Mouse (Mus musculus) embryonic fibroblast, embryonic 13.5 days (primary cell): ENCODE measurements around the gene Unkl. TPM values are rescaled to one million over a fixed set of nuclear protein-coding genes. Genes with fewer than 3 reads are reported as not detected.
A peak's percentile ranks its signal among the peaks of the same experiment; 100 is the strongest.

Experiments
- H3K27ac ChIP-seq: 2 replicates; pipeline ENCODE4 v1.5.1; 2012; ENCODE audit warnings: low read length, control low read depth, inconsistent platforms; ENCODE audit not compliant: insufficient read depth
- H3K4me1 ChIP-seq: 2 replicates; pipeline ENCODE4 v1.6.1; 2011; ENCODE audit warnings: low read length; ENCODE audit not compliant: control insufficient read depth, insufficient read depth
- H3K4me3 ChIP-seq: 2 replicates; pipeline ENCODE4 v1.5.1; 2011; ENCODE audit warnings: mild to moderate bottlenecking, control low read depth, low read length; ENCODE audit not compliant: insufficient read depth
- CTCF ChIP-seq: IDR thresholded peaks from 2 replicates; pipeline ENCODE4 v1.5.1; 2011; ENCODE audit warnings: mild to moderate bottlenecking, control low read depth, low read length, moderate library complexity, borderline replicate concordance; ENCODE audit not compliant: insufficient read depth
- POLR2A ChIP-seq: IDR thresholded peaks from 2 replicates; pipeline ENCODE4 v1.6.1; 2011; ENCODE audit warnings: low read depth, mild to moderate bottlenecking, control low read depth, low read length, moderate library complexity
- polyA plus RNA-seq: library from polyadenylated mRNA; stranded (reverse); fragments of >200 nt; gene quantifications from 2 replicates; pipeline ENCODE4 v1.2.4, GENCODE M21; 2011; ENCODE audit warnings: low read depth; ENCODE audit not compliant: missing spikeins, insufficient read length

Gene Unkl
- polyA plus RNA-seq, 1 experiment = 10.1 TPM

DNA sequence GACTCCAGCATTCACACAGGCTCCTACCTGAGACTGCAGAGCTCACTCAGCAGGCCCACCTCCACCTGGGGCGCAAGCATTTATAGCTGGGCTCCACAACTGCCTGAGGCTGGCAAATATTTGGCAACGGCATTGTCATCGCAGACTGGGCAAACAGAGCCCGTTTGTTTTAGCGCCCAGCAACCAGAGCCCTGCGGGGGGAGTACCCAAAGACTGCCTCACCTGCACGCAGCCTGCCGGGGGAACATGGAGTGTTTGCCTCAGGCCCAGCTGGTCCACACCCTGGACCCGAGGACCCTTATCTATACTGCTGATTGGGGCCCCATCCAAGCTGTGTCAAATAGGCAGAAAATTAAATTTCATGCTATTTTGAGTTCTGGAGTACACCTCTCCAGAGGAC, 12.8 kb upstream of the Unkl start, which contains the start of gene Gm38655:
Gm38655 (minus strand) TSS at position 61 of the 400 bp plus-strand sequence.
- no peak within 1 kb of the TSS for H3K4me3 ChIP-seq
- no peak within 1 kb of the TSS for H3K27ac ChIP-seq
- TF ChIP-seq POLR2A = no peak
- no peak for TF ChIP-seq CTCF
- H3K4me1 ChIP-seq = no peaks in the 10 kb centered on the region

DNA sequence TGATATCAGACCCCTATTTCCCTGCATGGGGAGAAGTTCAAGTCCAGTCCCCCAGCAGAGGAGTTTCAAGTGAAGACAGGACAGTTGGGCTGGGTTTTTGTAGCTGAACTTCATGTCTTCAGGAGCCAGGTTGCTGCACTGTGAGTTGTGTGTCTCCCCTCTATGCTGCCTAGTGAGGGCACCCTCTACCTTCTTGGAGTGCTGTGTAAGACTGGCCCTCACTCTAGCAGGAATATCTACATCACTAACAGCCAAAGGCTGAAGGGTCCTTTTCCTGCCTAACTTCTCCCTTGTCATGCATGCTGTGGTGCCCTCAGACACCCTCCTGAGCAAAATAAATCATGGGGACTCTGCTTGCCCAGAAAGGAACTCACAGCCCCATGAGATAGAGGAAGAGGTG, 5.0 kb upstream of the Unkl start:
- TF ChIP-seq POLR2A (peak; percentile 71), CTCF (peak; percentile 24; the same call in 1 of the 2 replicates)
- no peak overlapping the region for H3K4me3 ChIP-seq
- no peaks in the 10 kb centered on the region for H3K4me1 ChIP-seq
- no peak overlapping the region for H3K27ac ChIP-seq

DNA sequence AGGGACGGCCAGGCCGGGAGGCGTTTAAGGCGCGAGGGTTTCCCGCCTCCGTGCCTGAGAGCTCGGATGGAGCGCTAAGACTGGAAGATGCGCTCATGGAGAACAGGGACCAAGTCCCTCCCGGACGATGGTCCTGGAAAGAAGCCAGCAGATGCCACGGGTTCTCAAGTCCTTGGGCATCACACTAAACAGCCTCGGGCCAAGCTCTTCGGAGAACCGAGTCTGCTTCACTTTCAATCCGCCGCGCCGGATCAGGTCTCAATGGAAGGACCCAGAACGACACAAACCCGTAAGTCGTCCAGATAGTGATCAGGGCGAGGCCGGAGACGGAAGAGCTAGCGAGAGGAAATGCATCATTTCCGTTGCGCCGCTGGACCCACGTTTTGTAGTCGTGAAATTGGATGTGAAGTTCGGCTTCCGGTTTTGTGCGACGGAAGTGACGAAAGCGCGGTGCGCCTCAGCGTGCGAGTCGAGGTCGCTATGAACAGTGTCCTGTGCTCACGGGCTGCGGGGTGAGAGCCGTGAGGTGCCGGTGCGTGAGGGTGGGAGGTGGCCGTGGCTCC, 4.0 kb upstream of the Unkl start, which contains the start of gene BC003965:
BC003965 (plus strand) TSS at position 426 of the 563 bp plus-strand sequence.
- TF ChIP-seq POLR2A (peak; percentile 97), CTCF (no peak)
- Histone ChIP-seq H3K4me3 (peak within 1 kb of the TSS; percentile 77), H3K27ac (peak within 1 kb of the TSS; percentile 73), H3K4me1 (no peaks in the 10 kb centered on the region)

DNA sequence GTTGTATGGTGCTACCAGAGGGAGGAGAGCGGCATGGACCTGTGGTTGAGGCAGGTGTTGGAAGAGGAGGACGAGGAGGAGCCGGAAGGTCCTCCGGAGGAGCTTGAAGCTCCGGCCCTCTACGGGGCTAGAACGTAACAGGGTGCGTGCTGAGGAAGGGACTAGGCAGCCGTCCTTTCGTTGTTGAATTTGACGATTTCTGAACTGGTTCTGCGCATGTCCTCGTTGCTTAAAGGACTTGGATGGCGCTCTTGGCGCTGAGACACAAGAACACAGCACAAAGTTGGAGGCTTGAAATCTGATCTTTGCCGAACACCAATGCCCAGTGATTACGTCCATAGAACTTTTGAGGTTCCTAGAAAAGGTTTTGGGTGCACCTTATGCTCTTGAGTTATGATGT, 3.2 kb upstream of the Unkl start:
- no peak overlapping the region for H3K27ac ChIP-seq
- TF ChIP-seq CTCF (no peak), POLR2A (0 out of 2 replicates have a peak, but pooled peaks have one; percentile 26)
- peaks cover 4% of the 10 kb centered on the region; the same call in 1 of the 2 replicates for H3K4me1 ChIP-seq
- H3K4me3 ChIP-seq = peak overlapping the region; percentile 77

DNA sequence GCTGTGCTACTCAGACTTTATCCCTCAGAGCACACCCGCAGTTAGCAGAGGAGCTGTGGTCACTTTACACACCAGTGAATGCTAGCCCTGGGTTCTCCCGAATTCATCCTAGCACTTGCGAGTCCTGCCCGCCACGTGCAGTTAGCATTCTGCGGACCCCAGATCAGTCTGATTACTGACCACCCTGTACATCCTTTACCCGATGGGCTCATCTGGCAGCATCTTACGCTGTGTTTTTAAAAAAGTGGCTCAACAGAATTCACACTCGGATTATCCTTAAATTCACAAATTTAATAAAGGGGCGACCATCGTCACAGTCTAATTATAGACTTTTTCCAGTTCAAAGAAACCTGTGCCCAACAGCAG, 430 bp upstream of the Unkl start:
- TF ChIP-seq CTCF = no peak
- TF ChIP-seq POLR2A = no peak
- peak overlapping the region; percentile 60 for H3K27ac ChIP-seq
- peak overlapping the region; percentile 45 for H3K4me3 ChIP-seq

DNA sequence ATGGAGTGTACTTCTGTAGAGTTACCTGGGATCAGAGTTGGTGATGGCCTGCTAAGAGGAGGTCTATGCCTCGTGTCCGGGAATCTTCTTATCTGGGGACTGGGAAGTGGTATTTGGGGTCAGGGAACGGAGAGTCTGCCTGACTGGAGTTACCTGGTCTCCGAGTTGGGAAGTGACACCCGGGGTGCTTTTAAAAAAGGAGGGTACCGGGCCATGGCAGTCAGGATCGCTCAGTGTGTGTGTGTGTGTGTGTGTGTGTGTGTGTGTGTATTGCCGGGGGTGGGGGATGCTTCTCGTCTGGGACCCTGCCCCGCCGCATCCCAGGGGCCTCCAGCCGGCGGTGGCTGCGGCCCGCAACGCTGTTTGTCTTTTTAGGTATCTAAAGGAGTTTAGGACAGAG, 894 bp downstream of the Unkl start:
- peaks cover 4% of the 10 kb centered on the region; the same call in 1 of the 2 replicates for H3K4me1 ChIP-seq
- H3K27ac ChIP-seq = no peak overlapping the region
- H3K4me3 ChIP-seq = peak overlapping the region; percentile 74
- TF ChIP-seq POLR2A (no peak), CTCF (no peak)

More for the DNA sequence above, 430 bp upstream of the Unkl start:
- peaks cover 4% of the 10 kb centered on the region; the same call in 1 of the 2 replicates for H3K4me1 ChIP-seq

DNA sequence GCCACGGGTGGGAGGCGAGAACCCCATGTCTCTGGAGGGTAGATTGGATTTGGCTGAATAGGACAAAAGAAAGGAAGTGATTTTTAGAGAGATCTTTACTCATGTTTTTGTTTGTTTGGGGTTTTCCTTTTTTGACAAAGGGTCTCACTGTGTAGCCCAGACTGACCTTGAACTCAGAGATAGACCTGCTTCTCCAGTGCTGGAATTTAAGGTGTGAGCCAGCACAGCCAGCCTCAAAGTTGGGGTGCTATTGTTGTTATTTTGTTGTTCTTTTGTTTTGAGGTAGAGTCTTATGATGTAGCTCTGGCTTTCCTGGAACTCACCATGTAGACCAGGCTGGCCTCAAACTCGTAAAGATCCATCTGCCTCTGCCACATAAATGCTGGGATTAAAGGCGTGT, 14.2 kb downstream of the Unkl start:
- TF ChIP-seq CTCF (no peak), POLR2A (no peak)
- no peak overlapping the region for H3K4me3 ChIP-seq
- H3K4me1 ChIP-seq = no peaks in the 10 kb centered on the region
- H3K27ac ChIP-seq = no peak overlapping the region

DNA sequence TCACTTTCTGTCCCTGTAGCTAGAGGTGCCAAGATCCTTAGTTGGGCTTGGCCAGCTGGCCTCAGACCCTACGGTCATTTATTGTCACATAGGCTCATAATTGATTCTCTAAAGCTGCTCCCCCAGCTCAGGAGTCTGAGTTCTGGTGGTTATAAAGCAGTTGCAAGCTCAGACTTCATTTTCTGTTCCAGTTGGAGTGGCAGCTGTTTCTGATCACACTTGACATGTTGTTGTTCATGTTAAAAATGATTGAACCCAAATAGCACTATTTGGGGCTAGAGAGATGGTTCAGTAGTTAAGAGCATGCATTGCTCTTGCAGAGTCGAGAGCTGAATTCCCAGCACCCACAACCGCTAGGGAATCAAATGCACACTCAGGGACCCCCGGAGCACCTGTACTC, 21.8 kb downstream of the Unkl start:
- TF ChIP-seq POLR2A (no peak), CTCF (no peak)
- H3K4me1 ChIP-seq = no peaks in the 10 kb centered on the region
- H3K27ac ChIP-seq = no peak overlapping the region
- H3K4me3 ChIP-seq = no peak overlapping the region

DNA sequence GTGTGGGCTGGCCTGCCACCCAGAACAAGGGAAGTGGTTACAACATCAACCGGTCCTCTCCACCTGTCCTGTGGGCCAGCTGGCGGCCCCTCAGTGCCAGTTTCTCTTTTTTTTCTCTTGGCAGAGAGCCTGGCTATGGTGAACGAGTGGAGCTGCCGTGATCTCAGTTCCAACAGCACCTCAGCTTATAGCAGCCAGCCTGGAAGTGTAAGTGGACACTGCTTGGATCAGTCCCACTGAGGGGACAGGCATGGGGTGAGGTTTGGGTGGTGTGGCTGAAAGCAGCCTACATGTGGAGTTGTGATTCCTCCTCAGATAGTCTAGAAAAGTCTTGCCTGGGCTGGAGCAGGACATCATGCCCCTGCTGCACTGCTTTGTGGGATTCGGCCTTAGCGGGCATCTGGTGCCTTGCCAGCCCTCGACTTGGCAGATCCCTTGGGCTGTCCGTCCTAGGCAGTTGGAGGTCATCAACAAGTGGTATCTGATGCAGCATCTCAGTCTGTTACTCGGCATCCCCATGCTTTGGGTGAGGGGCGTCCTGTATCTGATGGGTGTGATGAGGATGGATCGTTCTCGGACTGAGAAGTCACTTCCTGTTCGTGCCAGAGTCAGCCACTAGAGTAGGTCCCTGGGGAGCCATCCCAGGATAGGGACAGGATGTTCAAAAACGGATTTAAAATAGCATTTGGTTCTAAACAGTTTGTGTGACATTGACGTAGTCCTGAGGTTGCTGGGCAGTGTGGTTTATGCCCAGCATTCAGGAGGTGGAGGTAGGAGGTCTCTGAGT, 22.7 kb downstream of the Unkl start:
- Histone ChIP-seq H3K4me3 (no peak overlapping the region), H3K27ac (no peak overlapping the region), H3K4me1 (no peaks in the 10 kb centered on the region)
- no peak for TF ChIP-seq POLR2A
- TF ChIP-seq CTCF = no peak

DNA sequence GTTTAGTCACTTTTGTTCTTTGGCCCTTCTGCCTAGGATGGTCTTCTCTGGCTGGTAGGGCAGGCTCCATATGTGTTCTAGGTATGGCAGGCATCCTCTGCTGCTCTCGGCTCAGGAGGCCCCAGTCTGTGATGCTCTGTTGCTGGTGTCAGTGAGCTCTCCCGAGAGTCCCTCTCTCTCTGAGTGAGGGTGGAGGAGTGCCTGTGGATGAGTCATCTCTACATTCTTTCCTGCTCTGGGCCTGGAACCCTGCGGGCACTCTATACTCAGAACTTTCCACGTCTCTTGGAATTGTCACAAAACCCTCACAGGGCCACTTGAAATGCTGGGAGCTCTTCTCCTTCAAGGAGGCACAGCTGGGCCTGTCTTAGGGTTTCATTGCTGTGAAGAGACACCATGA, 23.5 kb downstream of the Unkl start:
- TF ChIP-seq CTCF (no peak), POLR2A (no peak)

More for the DNA sequence above, 23.5 kb downstream of the Unkl start:
- Histone ChIP-seq H3K27ac (no peak overlapping the region), H3K4me1 (no peaks in the 10 kb centered on the region), H3K4me3 (no peak overlapping the region)
